Mouse (Mus musculus) intestine, embryonic 16.5 days (tissue): Measurements from ENCODE around the gene Inpp5a. TPM values are rescaled to one million over a fixed set of nuclear protein-coding genes. Genes with fewer than 3 reads are reported as not detected.

Source experiments
- ATAC-seq: fragments of 200-750 bp; cut with Nextera tagmentation; 2 replicates; pipeline ENCODE4 v1.8.0; 2017; ENCODE audit warnings: moderate TSS enrichment, moderate library complexity
- H3K27ac ChIP-seq: fragments of 300-500 bp; sonication (generic); 2 replicates; pipeline ENCODE4 v1.5.1; 2014; ENCODE audit warnings: mild to moderate bottlenecking, low read length
- H3K27me3 ChIP-seq: fragments of 300-500 bp; sonication (generic); replicated peaks from 2 replicates; pipeline ENCODE4 v1.6.1; 2014; ENCODE audit warnings: low read length, control low read depth, mixed read lengths; ENCODE audit not compliant: control insufficient read depth, insufficient read depth
- H3K36me3 ChIP-seq: fragments of 300-500 bp; sonication (generic); 2 replicates; pipeline ENCODE4 v1.6.1; 2014; ENCODE audit warnings: low read length, control low read depth; ENCODE audit not compliant: control insufficient read depth, insufficient read depth
- H3K4me1 ChIP-seq: fragments of 300-500 bp; sonication (generic); 2 replicates; pipeline ENCODE4 v1.6.1; 2014; ENCODE audit warnings: low read length, control low read depth, mixed read lengths; ENCODE audit not compliant: control insufficient read depth, insufficient read depth
- H3K4me2 ChIP-seq: fragments of 300-500 bp; sonication (generic); 2 replicates; pipeline ENCODE4 v1.6.1; 2014; ENCODE audit warnings: low read depth, low read length, control low read depth
- H3K4me3 ChIP-seq: fragments of 300-500 bp; sonication (generic); 2 replicates; pipeline ENCODE4 v1.5.1; 2014; ENCODE audit warnings: mild to moderate bottlenecking, low read length
- H3K9ac ChIP-seq: fragments of 300-500 bp; sonication (generic); 2 replicates; pipeline ENCODE4 v1.6.1; 2014; ENCODE audit warnings: low read depth, low read length
- H3K9me3 ChIP-seq: fragments of 300-500 bp; sonication (generic); 2 replicates; pipeline ENCODE4 v1.6.1; 2016; ENCODE audit warnings: low read length, control low read depth; ENCODE audit not compliant: control insufficient read depth
- WGBS: fragments of 180-500 bp; shearing (Covaris S2); extraction: QIAGEN DNeasy Blood & Tissue Kit; methylation state at CpG from one replicate; pipeline ENCODE4 v1.1.7; 2014; 5-methylcytosine and 5-hydroxymethylcytosine counted together
- polyA plus RNA-seq: library from polyadenylated mRNA; unstranded; fragments of >200 nt; fragmentation: Nextera tagmentation; extraction: Ambion mirVana; gene quantifications from 2 replicates; pipeline ENCODE4 v1.2.1, GENCODE M21; 2015

The Inpp5a gene
- polyA plus RNA-seq, 1 experiment from 2014 or later: 8.9 TPM

- no peak for ATAC-seq
- Histone ChIP-seq H3K4me2 (no peak overlapping the region), H3K9me3 (no peaks in the 10 kb centered on the region), H3K4me1 (no peaks in the 10 kb centered on the region), H3K9ac (no peak overlapping the region), H3K36me3 (no peaks in the 10 kb centered on the region), H3K27me3 (peaks cover 17% of the 10 kb centered on the region), H3K27ac (no peak overlapping the region), H3K4me3 (no peak overlapping the region)
- WGBS: 78% methylated on average over 5 of the region's 5 CpGs
Observed at GRCm38 (mm10) chr7:139591311-139591710, 202.4 kb downstream of the Inpp5a start.

GRCm38 (mm10) chr7:139595311-139595710 lies 206.4 kb downstream of the Inpp5a start:
- H3K9me3 ChIP-seq: no peaks in the 10 kb centered on the region
- H3K27me3 ChIP-seq: no peaks in the 10 kb centered on the region
- H3K4me1 ChIP-seq: no peaks in the 10 kb centered on the region
- H3K4me2 ChIP-seq: no peak overlapping the region
- H3K27ac ChIP-seq: no peak overlapping the region
- ATAC-seq: no peak
- H3K9ac ChIP-seq: no peak overlapping the region
- 71% methylated on average over 6 of the region's 6 CpGs for WGBS
- H3K4me3 ChIP-seq: no peak overlapping the region
- no peaks in the 10 kb centered on the region for H3K36me3 ChIP-seq

- Histone ChIP-seq H3K27ac (no peak overlapping the region), H3K36me3 (no peaks in the 10 kb centered on the region), H3K4me2 (no peak overlapping the region), H3K4me3 (no peak overlapping the region), H3K4me1 (no peaks in the 10 kb centered on the region), H3K27me3 (no peaks in the 10 kb centered on the region), H3K9ac (no peak overlapping the region), H3K9me3 (no peaks in the 10 kb centered on the region)
- 57% methylated on average over 6 of the region's 6 CpGs for WGBS
- ATAC-seq: no peak
Observed at GRCm38 (mm10) chr7:139595862-139596261, 207.0 kb downstream of the Inpp5a start.

- Histone ChIP-seq H3K9me3 (no peaks in the 10 kb centered on the region), H3K27me3 (no peaks in the 10 kb centered on the region), H3K4me2 (no peak overlapping the region), H3K9ac (no peak overlapping the region), H3K36me3 (no peaks in the 10 kb centered on the region), H3K4me3 (no peak overlapping the region), H3K27ac (no peak overlapping the region), H3K4me1 (no peaks in the 10 kb centered on the region)
- WGBS: 82% methylated on average over 2 of the region's 2 CpGs
- ATAC-seq: no peak
Observed at GRCm38 (mm10) chr7:139610328-139610727, 221.4 kb downstream of the Inpp5a start.

GRCm38 (mm10) chr7:139615767-139616766 lies 227.2 kb downstream of the Inpp5a start:
- Histone ChIP-seq H3K36me3 (no peaks in the 10 kb centered on the region), H3K27me3 (no peaks in the 10 kb centered on the region), H3K9me3 (no peaks in the 10 kb centered on the region), H3K4me3 (no peak overlapping the region), H3K4me1 (no peaks in the 10 kb centered on the region), H3K9ac (no peak overlapping the region), H3K4me2 (no peak overlapping the region), H3K27ac (no peak overlapping the region)
- ATAC-seq: peak; percentile 62
- 58% methylated on average over 12 of the region's 12 CpGs for WGBS

GRCm38 (mm10) chr7:139622568-139622967 lies 233.7 kb downstream of the Inpp5a start:
- H3K4me2 ChIP-seq: no peak overlapping the region
- H3K4me1 ChIP-seq: no peaks in the 10 kb centered on the region
- ATAC-seq: no peak
- no peak overlapping the region for H3K9ac ChIP-seq
- H3K4me3 ChIP-seq: no peak overlapping the region
- H3K9me3 ChIP-seq: no peaks in the 10 kb centered on the region
- H3K36me3 ChIP-seq: no peaks in the 10 kb centered on the region
- H3K27me3 ChIP-seq: no peaks in the 10 kb centered on the region
- 83% methylated on average over 13 of the region's 13 CpGs for WGBS
- H3K27ac ChIP-seq: no peak overlapping the region

GRCm38 (mm10) chr7:139625156-139625555 lies 236.2 kb downstream of the Inpp5a start:
- H3K4me3 ChIP-seq: no peak overlapping the region
- H3K36me3 ChIP-seq: no peaks in the 10 kb centered on the region
- H3K27ac ChIP-seq: no peak overlapping the region
- 80% methylated on average over 9 of the region's 9 CpGs for WGBS
- no peaks in the 10 kb centered on the region for H3K9me3 ChIP-seq
- no peaks in the 10 kb centered on the region for H3K27me3 ChIP-seq
- no peak overlapping the region for H3K4me2 ChIP-seq
- ATAC-seq: no peak
- no peak overlapping the region for H3K9ac ChIP-seq
- H3K4me1 ChIP-seq: no peaks in the 10 kb centered on the region

Other genes with a start within 250 kb of the Inpp5a start
- 4.0 and 4.4 TPM in 2 replicates for gene Lrrc27, start 176.1 kb upstream of the Inpp5a start, polyA plus RNA-seq
- gene Stk32c, start 175.8 kb upstream of the Inpp5a start, polyA plus RNA-seq: 0.10 and 0.15 TPM in 2 replicates
- 24.3 and 26.1 TPM in 2 replicates for gene Pwwp2b, start 140.6 kb upstream of the Inpp5a start, polyA plus RNA-seq
- 0.13 and 0.18 TPM in 2 replicates for gene Nkx6-2, start 193.7 kb downstream of the Inpp5a start, polyA plus RNA-seq